Mouse (Mus musculus) right cerebral cortex, postnatal 10 days (tissue): Measurements from ENCODE around the gene Rapgef1.

Source experiments
- DNase-seq, 2 experiments: peaks; one replicate each; pipeline ENCODE4 v3.0.0; 2021; ENCODE audit warnings: low spot score in 2 of 2

The Rapgef1 gene

DNA sequence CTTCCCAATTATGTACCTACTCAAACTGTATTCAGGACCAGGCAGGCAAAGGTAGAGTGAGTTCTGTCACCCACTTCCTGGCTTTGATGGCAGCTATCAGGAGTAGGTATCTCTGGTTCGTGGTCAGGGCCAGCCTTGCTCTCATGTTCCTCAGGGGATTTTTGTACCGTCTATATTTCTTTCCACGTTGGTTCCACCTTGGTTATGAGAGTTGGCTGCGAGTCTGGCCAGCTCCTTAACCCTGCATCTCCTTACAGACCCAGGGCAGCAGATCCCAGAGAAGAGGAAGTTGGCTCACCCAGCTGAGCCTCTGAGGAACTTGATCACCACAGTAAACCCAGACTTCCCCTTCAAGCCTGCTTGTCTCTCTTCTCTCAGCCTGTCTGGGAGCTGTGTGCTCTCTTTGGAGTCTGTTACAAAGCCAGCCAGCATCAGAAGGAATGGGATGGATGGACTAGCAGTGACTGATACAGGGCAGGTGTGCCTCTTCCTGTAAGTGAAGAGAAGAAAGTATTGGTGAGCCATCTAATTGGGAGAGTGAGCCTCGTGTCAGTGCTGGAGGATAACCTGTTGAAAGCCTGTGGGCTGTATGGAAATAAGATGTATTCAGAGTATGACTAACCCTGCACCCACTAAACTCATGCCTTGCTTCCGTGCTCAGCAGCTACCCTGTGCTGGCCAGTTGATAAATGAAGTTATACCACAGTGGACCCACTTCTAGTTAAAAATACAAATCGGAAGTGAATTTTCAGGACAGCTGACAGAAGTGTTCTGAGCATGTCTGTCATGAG lies 53.4 kb downstream of the Rapgef1 start:
- DNase-seq, result no peak

- no peak for DNase-seq
Observed at GRCm38 (mm10) chr2:29674087-29674486, 54.6 kb downstream of the Rapgef1 start.

GRCm38 (mm10) chr2:29674545-29674944 lies 55.0 kb downstream of the Rapgef1 start:
- DNase-seq, result no peak

- DNase-seq, result no peak
Observed at GRCm38 (mm10) chr2:29675846-29676245, 56.3 kb downstream of the Rapgef1 start.

- DNase-seq, result no peak
Observed at GRCm38 (mm10) chr2:29676513-29676912, 57.0 kb downstream of the Rapgef1 start.

- DNase-seq, result no peak
Observed at GRCm38 (mm10) chr2:29677842-29678241, 58.3 kb downstream of the Rapgef1 start.

- DNase-seq, result no peak
Observed at GRCm38 (mm10) chr2:29678524-29678923, 59.0 kb downstream of the Rapgef1 start.

DNA sequence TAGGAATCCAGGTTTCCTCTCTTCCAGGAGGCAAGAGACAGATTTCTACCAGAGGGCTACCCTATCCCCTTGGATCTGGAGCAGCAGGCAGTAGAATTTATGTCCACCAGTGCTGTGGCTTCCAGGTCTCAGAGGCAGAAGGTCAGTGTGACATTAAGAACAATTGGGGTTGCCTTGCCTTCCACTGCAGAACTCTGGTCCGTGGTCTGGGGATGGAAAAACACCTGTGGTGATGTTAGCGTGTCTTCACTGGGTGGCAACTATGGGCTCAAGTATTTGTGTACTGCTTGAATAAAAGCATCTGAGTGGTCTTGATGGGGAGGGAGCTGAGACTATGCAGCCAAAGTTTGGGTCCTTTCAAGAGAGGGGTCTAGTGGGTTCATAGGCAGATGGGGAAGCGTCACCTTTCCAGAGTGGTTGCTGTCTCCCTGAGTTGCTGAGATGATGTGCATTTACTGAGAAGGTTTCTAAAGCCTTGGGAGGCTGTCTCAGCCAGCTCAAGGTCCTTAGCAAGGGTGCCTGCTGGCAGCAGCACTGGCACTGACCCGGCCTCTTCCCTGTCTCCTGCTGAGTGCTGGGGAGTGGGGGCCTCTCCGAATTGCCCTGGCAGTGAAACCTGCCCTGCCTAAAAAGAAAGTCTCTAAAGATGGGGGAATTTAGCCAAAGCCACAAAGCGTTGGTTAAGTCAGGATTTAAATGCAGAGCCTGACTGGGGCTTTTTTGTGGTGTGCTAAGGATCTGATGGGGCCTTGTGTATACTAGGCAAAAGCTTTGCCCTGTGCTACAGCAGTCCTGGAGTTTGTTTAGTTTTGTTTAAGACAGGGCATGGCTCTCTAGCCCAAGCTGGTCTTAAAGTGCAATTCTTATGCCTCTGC lies 60.4 kb downstream of the Rapgef1 start:
- no peak for DNase-seq

GRCm38 (mm10) chr2:29683261-29683999 lies 63.9 kb downstream of the Rapgef1 start:
- no peak for DNase-seq

- DNase-seq, result no peak
Observed at GRCm38 (mm10) chr2:29684498-29684897, 65.0 kb downstream of the Rapgef1 start.

- DNase-seq, result no peak
Observed at GRCm38 (mm10) chr2:29689014-29689413, 69.5 kb downstream of the Rapgef1 start.

DNA sequence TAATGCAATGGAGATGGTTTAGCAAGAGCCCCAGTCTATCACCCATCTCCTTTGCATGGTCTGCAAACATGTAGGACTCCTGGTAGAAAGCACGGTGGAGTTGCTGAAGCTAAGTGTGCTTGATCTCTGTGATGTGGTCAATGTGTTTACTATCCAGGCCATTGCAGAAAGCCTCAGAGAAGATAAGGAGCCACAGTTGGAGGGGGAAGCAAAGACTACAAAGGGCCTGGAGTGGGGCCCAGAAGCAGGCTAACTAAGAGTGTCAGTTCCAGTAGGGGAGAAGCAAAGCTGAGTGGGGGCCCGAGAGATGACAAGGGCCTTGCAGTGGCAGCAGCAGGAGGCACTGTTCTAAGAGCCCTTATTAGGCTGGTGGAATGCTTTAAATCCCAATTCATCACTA lies 70.0 kb downstream of the Rapgef1 start:
- DNase-seq, result no peak

GRCm38 (mm10) chr2:29691068-29691467 lies 71.5 kb downstream of the Rapgef1 start:
- no peak for DNase-seq

- no peak for DNase-seq
Observed at GRCm38 (mm10) chr2:29691507-29691906, 72.0 kb downstream of the Rapgef1 start.

DNA sequence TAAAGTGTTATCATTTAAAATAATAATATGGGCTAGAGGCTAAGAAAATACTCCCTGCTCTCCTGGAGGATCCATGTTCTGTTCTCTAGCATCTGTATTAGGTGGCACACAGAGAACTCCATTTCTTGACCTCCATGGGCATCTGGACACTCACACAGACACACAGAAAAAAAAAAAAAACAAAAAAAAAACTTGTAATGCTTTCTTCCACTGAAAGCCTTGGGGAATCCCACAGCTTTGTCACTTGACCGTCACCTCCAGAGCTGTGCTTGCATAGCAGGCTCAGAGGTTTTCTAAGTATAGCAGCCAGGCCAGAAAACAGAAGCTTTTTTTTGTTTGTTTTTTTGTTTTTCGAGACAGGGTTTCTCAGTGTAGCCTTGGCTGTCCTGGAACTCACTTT lies 72.7 kb downstream of the Rapgef1 start:
- no peak for DNase-seq

DNA sequence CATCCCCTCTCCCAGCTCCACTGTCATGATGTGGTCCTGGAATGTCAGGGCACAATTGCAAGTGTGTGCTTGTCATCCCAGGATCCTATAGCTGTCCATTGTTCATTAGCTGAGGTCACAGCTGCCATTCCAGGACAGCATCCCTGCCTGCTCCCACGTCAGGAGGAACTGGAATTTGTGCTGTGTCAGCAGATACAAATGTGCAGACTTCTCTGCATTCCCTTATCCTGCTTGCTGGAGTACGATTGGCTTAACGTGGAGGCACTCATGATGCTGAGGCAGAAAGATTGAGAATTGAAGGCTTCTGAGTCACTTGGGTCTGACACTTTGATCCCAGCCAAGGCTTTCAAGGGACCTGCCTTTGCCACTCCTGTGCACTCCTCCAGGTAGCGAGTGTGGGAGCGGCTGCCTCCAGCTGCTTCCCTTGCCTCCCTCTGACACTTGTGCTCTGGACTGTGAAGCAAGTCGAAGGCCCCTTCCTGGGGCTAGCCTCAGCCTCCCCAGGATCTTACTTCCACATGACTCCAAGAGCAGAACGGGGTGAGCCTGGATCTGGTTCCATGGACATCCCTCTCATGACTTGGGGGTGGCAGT lies 76.8 kb downstream of the Rapgef1 start:
- no peak for DNase-seq

GRCm38 (mm10) chr2:29698421-29699290 lies 79.1 kb downstream of the Rapgef1 start:
- peak; percentile 71 to 73 for DNase-seq

GRCm38 (mm10) chr2:29700898-29701297 lies 81.4 kb downstream of the Rapgef1 start:
- DNase-seq, result peak; percentile 53 to 63

- DNase-seq, result no peak
Observed at GRCm38 (mm10) chr2:29701393-29701792, 81.9 kb downstream of the Rapgef1 start.

DNA sequence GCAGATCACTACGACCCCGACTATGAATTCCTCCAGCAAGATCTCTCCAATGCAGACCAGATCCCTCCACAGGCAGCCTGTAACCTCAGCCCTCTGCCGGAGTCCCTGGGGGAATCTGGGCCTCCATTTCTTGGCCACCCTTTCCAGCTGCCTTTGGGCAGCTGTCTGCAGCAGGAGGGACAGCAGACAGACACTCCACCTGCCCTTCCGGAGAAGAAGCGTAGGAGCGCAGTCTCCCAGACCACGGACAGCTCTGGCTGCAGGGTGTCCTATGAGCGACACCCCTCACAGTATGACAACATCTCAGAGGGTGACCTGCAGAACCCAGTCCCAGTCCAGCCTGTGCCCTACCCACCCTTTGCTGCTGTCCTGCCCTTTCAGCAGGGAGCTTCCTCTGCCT lies 82.7 kb downstream of the Rapgef1 start:
- DNase-seq, result no peak
